Mouse (Mus musculus): ENCODE data around the gene Agbl4. TPM values are rescaled to one million over a fixed set of nuclear protein-coding genes. Genes with fewer than 3 reads are reported as not detected.
A peak's percentile ranks its signal among the peaks of the same experiment; 100 is the strongest.
"Not testable (repeated sequence)": the region's sequence is repeated elsewhere in the genome, so short reads cannot be mapped to it uniquely, and the experiment has no call there.

Agbl4 gene
- polyA plus RNA-seq, 1 experiment from 2014 or later: 0.30 TPM

DNA sequence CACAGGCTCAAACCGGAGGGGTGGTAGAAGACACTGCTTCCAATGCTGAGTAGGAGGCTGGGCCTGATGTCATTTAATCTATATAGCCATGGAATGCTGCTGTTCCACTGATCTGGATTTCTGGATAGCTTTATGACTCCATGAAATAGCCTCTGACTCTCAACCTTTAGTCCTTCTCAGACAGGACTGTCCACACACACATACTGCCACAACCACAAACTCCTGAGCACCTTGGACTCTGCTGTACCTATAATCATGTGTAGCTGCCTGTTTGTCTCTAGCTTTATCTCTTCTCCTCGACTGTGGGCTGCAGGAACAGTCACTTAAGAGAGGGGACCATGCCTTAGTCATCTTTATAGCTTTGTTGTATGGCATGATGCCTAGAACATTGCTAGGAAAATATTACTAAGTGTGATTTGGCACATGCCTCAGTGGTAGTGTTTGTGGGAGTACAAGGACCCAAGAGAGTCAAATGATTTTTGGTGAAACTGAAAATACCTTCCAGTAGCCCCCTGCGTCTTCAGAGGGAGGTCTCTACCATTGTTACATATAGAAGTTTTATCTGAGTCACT is 817.8 kb downstream of the Agbl4 start:
- no peaks in the 10 kb centered on the region for H3K27me3 ChIP-seq (replicated peaks)
- H3K9me3 ChIP-seq: no peaks in the 10 kb centered on the region
- H3K9ac ChIP-seq: no peak overlapping the region
- no peaks in the 10 kb centered on the region for H3K4me1 ChIP-seq (replicated peaks)
- H3K4me3 ChIP-seq (replicated peaks): no peak overlapping the region
- no peaks in the 10 kb centered on the region for H3K36me3 ChIP-seq
- H3K4me2 ChIP-seq (replicated peaks): no peak overlapping the region
- peak; percentile 28; the same call in 1 of the 2 replicates for ATAC-seq
- H3K27ac ChIP-seq: no peak overlapping the region
- WGBS: 65% methylated on average over 3 of the region's 3 CpGs

DNA sequence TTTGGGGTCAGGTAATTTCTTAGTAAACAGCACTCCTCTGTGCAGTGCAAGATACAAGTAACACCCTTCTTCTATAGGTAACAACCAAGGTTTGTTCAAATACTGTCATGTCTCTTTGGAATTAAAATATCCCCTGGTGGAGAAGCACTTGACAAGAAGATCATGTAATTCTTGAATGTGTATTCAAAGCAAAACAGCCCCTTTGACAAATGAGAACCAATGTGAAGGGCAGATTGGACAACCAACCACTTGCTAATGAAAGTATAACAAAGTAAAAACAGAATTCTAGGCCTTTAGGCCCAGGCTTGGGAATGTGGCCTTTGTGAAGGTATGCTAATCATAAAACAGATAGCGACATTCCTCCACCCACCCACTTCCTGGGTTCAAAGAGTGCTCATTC is 821.6 kb downstream of the Agbl4 start:
- H3K4me2 ChIP-seq (replicated peaks); H3K27me3 ChIP-seq (replicated peaks); H3K9ac ChIP-seq; H3K4me1 ChIP-seq (replicated peaks); H3K9me3 ChIP-seq; H3K36me3 ChIP-seq; H3K27ac ChIP-seq; H3K4me3 ChIP-seq (replicated peaks); ATAC-seq: not testable (repeated sequence)
- 81% methylated on average over 1 of the region's 1 CpGs for WGBS

DNA sequence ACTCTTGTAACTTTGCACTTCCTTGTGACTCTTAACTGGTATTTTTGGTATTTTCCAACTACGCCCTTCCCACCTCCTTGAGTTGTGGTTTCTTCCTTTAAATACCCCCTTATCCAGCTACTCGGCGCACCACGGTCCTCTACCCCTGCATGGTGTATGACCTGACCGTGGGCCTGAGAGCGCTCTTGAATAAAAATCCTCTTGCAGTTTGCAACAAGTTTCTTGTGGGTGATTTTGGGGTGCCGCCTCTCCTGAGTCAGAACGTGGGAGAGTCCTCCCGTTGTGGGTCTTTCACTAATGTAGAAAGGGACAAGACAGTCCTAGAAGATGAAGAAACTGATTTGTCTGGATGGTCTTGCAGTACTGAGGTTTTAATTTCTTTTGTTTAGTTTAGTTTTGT is 822.1 kb downstream of the Agbl4 start:
- not testable (repeated sequence) for H3K27me3 ChIP-seq (replicated peaks); H3K9ac ChIP-seq; H3K9me3 ChIP-seq; H3K27ac ChIP-seq; H3K4me2 ChIP-seq (replicated peaks); H3K36me3 ChIP-seq; ATAC-seq; H3K4me1 ChIP-seq (replicated peaks); H3K4me3 ChIP-seq (replicated peaks)
- WGBS: 92% methylated on average over 9 of the region's 9 CpGs

- 49% methylated on average over 1 of the region's 1 CpGs for WGBS
- Histone ChIP-seq H3K9me3 (no peaks in the 10 kb centered on the region), H3K4me3 (replicated peaks) (no peak overlapping the region), H3K36me3 (no peaks in the 10 kb centered on the region), H3K9ac (no peak overlapping the region), H3K27ac (no peak overlapping the region), H3K27me3 (replicated peaks) (no peaks in the 10 kb centered on the region), H3K4me1 (replicated peaks) (no peaks in the 10 kb centered on the region), H3K4me2 (replicated peaks) (no peak overlapping the region)
- no peak for ATAC-seq
Observed at GRCm38 (mm10) chr4:111233849-111234248, 836.4 kb downstream of the Agbl4 start.

- WGBS: 71% methylated on average over 5 of the region's 5 CpGs
- Histone ChIP-seq H3K4me3 (replicated peaks) (no peak overlapping the region), H3K27ac (no peak overlapping the region), H3K4me1 (replicated peaks) (no peaks in the 10 kb centered on the region), H3K27me3 (replicated peaks) (no peaks in the 10 kb centered on the region), H3K4me2 (replicated peaks) (no peak overlapping the region), H3K9me3 (no peaks in the 10 kb centered on the region), H3K9ac (no peak overlapping the region), H3K36me3 (no peaks in the 10 kb centered on the region)
- ATAC-seq: no peak
Observed at GRCm38 (mm10) chr4:111251917-111252316, 854.5 kb downstream of the Agbl4 start.

DNA sequence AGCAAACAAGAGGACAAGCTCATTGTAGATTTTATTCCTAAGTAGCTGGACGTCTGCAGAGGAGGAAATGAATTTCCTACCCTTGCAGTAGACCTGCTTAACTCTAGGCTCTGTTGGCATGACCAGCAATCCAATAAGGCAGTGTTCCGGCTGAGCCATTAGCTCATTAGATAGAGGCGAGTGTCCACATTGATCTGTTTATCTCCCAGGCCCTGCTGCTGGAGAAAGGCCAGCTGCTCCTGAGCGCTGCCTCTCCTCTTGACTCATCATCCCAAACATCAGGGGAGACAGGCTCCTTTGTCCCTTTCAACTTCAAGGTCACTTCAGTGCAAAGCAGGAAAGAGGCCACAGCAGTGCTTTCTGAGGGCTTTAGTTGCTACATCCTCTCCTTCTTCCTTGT is 858.0 kb downstream of the Agbl4 start:
- H3K4me2 ChIP-seq (replicated peaks): no peak overlapping the region
- H3K27ac ChIP-seq: no peak overlapping the region
- no peaks in the 10 kb centered on the region for H3K36me3 ChIP-seq
- H3K9me3 ChIP-seq: no peaks in the 10 kb centered on the region
- no peak overlapping the region for H3K9ac ChIP-seq
- H3K27me3 ChIP-seq (replicated peaks): no peaks in the 10 kb centered on the region
- 23% methylated on average over 4 of the region's 4 CpGs for WGBS
- ATAC-seq: no peak; the same call in 1 of the 2 replicates
- no peaks in the 10 kb centered on the region for H3K4me1 ChIP-seq (replicated peaks)
- H3K4me3 ChIP-seq (replicated peaks): no peak overlapping the region

DNA sequence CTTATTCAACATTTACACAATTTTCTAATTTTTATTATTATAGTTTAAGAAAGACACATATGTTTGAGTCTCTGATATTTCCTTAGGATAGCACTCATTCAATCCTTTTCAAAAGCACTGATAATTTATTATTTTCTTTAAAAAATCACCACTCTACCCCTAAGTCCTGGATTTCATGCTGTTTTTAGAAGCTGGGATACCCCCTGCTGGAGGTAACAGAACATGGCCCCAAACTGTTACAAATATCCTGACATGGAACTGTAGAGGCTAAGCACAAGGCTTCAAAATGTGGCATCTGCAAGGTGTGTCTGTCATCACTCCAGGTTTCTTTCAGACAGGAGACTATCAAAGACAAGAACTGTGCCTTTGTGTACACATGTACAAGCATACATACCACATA is 859.5 kb downstream of the Agbl4 start:
- no peaks in the 10 kb centered on the region for H3K27me3 ChIP-seq (replicated peaks)
- no peak overlapping the region for H3K4me3 ChIP-seq (replicated peaks)
- no peaks in the 10 kb centered on the region for H3K9me3 ChIP-seq
- no peak overlapping the region for H3K9ac ChIP-seq
- ATAC-seq: no peak
- no peak overlapping the region for H3K27ac ChIP-seq
- H3K4me2 ChIP-seq (replicated peaks): no peak overlapping the region
- H3K4me1 ChIP-seq (replicated peaks): no peaks in the 10 kb centered on the region
- no peaks in the 10 kb centered on the region for H3K36me3 ChIP-seq

DNA sequence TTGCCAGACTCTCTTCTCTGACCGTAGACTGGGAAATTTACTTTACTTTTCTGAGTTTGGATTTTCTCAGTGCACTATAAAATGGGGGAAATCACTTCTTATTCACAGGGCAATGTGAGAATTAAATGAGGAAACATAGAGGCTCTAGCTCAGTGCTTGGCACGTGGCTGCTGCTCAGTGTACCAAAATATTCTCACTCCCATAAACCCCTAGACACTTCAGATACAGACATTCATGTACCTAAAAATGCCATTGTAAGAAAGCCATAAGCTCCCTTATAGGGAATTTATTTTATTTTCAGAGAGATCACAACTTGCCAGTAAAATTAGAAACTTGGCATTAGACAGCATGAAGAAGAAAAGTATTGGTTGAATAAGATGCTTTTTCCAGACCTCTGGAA is 883.5 kb downstream of the Agbl4 start:
- WGBS: 88% methylated on average over 2 of the region's 2 CpGs
- no peak overlapping the region for H3K4me2 ChIP-seq (replicated peaks)
- no peaks in the 10 kb centered on the region for H3K27me3 ChIP-seq (replicated peaks)
- no peaks in the 10 kb centered on the region for H3K36me3 ChIP-seq
- no peaks in the 10 kb centered on the region for H3K9me3 ChIP-seq
- H3K9ac ChIP-seq: no peak overlapping the region
- no peak overlapping the region for H3K27ac ChIP-seq
- H3K4me1 ChIP-seq (replicated peaks): no peaks in the 10 kb centered on the region
- ATAC-seq: no peak
- no peak overlapping the region for H3K4me3 ChIP-seq (replicated peaks)

- Histone ChIP-seq H3K36me3 (no peaks in the 10 kb centered on the region), H3K27me3 (replicated peaks) (no peaks in the 10 kb centered on the region), H3K9me3 (no peaks in the 10 kb centered on the region), H3K9ac (no peak overlapping the region), H3K4me2 (replicated peaks) (no peak overlapping the region), H3K4me3 (replicated peaks) (no peak overlapping the region), H3K27ac (no peak overlapping the region), H3K4me1 (replicated peaks) (no peaks in the 10 kb centered on the region)
- 86% methylated on average over 4 of the region's 4 CpGs for WGBS
- ATAC-seq: no peak
Observed at GRCm38 (mm10) chr4:111281836-111282235, 884.4 kb downstream of the Agbl4 start.

DNA sequence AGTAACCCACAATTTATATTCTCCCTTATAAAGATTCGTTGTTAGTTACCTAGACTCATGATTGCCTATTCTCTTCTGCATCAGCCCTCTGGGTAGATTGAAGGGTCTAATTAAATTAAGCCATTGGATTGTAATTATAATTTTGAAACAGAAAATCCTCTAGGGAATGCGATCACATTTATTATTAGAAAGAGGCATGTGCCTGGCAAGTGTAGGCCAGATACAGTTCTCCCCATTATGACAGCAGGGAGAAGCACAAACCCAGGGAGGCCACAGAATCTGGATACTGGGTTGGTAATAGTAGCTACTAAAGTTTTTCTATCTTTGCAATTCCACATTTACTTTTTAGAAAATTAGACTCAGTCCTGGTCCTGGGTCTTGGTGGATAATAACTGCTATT is 887.2 kb downstream of the Agbl4 start:
- 85% methylated on average over 2 of the region's 2 CpGs for WGBS
- no peak overlapping the region for H3K27ac ChIP-seq
- no peak for ATAC-seq

DNA sequence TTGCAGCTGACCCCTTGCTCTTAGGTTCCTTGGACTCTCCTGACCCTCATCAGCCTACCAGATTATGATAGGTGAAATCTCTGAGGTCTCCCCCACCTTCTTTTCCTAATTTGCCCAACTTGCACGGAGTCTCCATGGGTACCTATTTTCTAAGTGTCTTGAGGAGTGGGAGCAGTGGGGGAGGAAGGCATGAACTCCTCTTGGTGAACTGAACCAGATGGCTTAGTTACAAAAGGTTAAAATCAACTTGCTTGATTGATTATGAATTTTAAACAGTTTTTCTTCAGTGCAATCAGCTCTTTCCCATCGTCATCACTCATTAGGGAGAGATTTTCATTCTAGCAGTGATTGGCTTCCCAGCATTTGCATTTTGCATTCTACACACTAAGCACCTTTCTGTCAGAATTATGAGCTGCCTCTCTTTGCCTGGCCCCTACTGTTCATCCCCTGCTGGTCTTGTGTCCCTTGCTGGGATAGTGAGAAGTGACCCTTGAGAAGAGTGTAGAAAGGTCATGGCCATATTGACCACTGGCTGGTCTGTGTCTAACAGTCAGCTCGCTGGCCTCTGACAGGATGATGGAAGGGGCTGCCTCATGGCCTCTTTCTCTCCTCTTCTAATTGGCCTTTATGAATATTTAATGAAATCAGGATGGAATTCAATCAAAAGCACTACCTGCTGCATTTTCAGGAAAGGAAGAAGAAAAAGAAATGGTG is 897.2 kb downstream of the Agbl4 start:
- H3K27me3 ChIP-seq (replicated peaks): no peaks in the 10 kb centered on the region
- 69% methylated on average over 3 of the region's 3 CpGs for WGBS
- no peak for ATAC-seq
- H3K9ac ChIP-seq: no peak overlapping the region
- H3K4me3 ChIP-seq (replicated peaks): no peak overlapping the region
- H3K36me3 ChIP-seq: no peaks in the 10 kb centered on the region
- H3K27ac ChIP-seq: no peak overlapping the region
- H3K9me3 ChIP-seq: no peaks in the 10 kb centered on the region
- no peak overlapping the region for H3K4me2 ChIP-seq (replicated peaks)
- H3K4me1 ChIP-seq (replicated peaks): no peaks in the 10 kb centered on the region

More for the DNA sequence above, 887.2 kb downstream of the Agbl4 start:
- Histone ChIP-seq H3K9me3 (no peaks in the 10 kb centered on the region), H3K9ac (no peak overlapping the region), H3K4me1 (replicated peaks) (no peaks in the 10 kb centered on the region), H3K4me2 (replicated peaks) (no peak overlapping the region), H3K36me3 (no peaks in the 10 kb centered on the region), H3K4me3 (replicated peaks) (no peak overlapping the region), H3K27me3 (replicated peaks) (no peaks in the 10 kb centered on the region)

DNA sequence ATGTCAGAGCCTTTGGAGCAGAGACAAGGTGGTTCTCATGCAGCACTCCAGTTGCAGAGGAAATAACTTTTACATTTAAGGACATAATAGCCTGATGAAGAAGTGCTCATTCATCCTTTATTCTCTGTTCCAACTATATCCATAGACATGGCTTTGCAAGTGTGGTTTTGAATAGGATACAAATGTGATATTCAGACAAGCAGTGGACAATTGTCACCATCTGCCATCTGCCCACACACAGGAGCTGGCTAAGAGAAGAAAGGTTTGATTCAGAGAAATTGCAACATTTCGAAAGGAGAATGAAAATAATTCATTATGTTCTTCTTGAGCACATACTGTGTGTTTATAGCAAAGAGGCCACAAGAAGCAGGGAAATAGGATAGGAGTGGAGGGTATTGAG is 909.1 kb downstream of the Agbl4 start:
- no peak for ATAC-seq
- WGBS: 82% methylated on average over 1 of the region's 1 CpGs
- Histone ChIP-seq H3K9me3 (no peaks in the 10 kb centered on the region), H3K4me1 (replicated peaks) (no peaks in the 10 kb centered on the region), H3K36me3 (no peaks in the 10 kb centered on the region), H3K4me2 (replicated peaks) (no peak overlapping the region), H3K4me3 (replicated peaks) (no peak overlapping the region), H3K27me3 (replicated peaks) (no peaks in the 10 kb centered on the region), H3K27ac (no peak overlapping the region), H3K9ac (no peak overlapping the region)

DNA sequence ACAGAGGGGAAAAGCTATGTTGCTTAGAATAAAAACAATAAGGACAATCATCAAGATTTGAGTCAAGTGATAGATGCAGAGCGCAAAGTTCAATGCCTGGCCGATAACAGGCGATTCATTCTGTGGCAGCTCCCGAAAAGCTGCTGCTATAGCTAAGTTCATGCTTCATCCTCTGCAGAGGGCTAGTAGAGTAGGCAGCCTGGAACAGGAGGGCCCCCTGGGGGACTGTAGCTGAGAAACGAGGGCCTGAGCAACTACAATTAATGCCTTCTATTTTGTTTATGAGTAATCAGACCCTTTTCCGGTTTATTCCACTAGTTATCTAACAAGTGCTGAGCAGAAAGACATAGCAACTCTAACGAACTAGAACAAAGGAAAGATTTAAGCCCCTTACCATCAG is 909.7 kb downstream of the Agbl4 start:
- no peak overlapping the region for H3K4me3 ChIP-seq (replicated peaks)

More for the DNA sequence above, 909.7 kb downstream of the Agbl4 start:
- Histone ChIP-seq H3K9me3 (no peaks in the 10 kb centered on the region), H3K27ac (no peak overlapping the region), H3K36me3 (no peaks in the 10 kb centered on the region), H3K27me3 (replicated peaks) (no peaks in the 10 kb centered on the region), H3K4me1 (replicated peaks) (no peaks in the 10 kb centered on the region), H3K4me2 (replicated peaks) (no peak overlapping the region), H3K9ac (no peak overlapping the region)
- 67% methylated on average over 7 of the region's 7 CpGs for WGBS
- no peak for ATAC-seq
